Mouse (Mus musculus) Patski (cell line): ENCODE data around the gene Nfkbid. TPM values are rescaled to one million over a fixed set of nuclear protein-coding genes. Genes with fewer than 3 reads are reported as not detected.

ENCODE experiments used
- ATAC-seq: fragments of 100-300 bp; one replicate; pipeline ENCODE4 v1.8.0; 2021
- CTCF ChIA-PET: fragments of 350-600 bp; sonication (Branson Sonifier 250); formaldehyde crosslinking; loops from one replicate; lab custom pipeline; 2022; ENCODE audit warnings: inconsistent platforms; lab: Charles Lee
- POLR2A ChIA-PET: fragments of 350-600 bp; sonication (Branson Sonifier 250); formaldehyde crosslinking; loops from one replicate; lab custom pipeline; 2022; ENCODE audit warnings: antibody characterized with exemption, inconsistent platforms; lab: Charles Lee
- DNase-seq: peaks from one replicate; pipeline ENCODE4 v3.0.0-alpha.2; 2011; ENCODE audit warnings: low read depth, low spot score
- H3K27me3 ChIP-seq: fragments of 371-371 bp; one replicate; pipeline ENCODE4 v1.5.1; 2021
- CTCF ChIP-seq: fragments of 100-300 bp; IDR thresholded peaks from one replicate; pipeline ENCODE4 v1.5.1; 2021
- in situ Hi-C: fragments of 300-500 bp; cut with MboI; formaldehyde crosslinking; loops from 3 replicates; pipeline ENCODE4 v1.11.1; 2018; ENCODE audit warnings: low pct_unique_long_range_greater_than_20kb, mixed read lengths
- polyA plus RNA-seq: library from polyadenylated mRNA; unstranded; gene quantifications from one replicate; pipeline ENCODE4 v1.2.3, GENCODE M21; 2021

Gene Nfkbid
- polyA plus RNA-seq, 1 experiment from 2014 or later = 0.86 TPM

- in situ Hi-C loops = no loop called here
- ATAC-seq (no peak), DNase-seq (no peak)
- ChIA-PET CTCF (no interaction called here), POLR2A (interaction anchor here (0.7 kb wide), 1 partner anchor 125 kb away, joined by 3 read pairs; no protein-coding TSS in a partner anchor)
- H3K27me3 ChIP-seq = no peaks in the 10 kb centered on the region
- TF ChIP-seq CTCF = no peak
Measured at GRCm38 (mm10) chr7:30444154-30444970, 22.8 kb downstream of the Nfkbid start.

- in situ Hi-C loops = no loop called here
- no peak for TF ChIP-seq CTCF
- POLR2A ChIA-PET = no interaction called here
- DNase-seq (no peak), ATAC-seq (peak; percentile 52)
- H3K27me3 ChIP-seq = no peaks in the 10 kb centered on the region
- CTCF ChIA-PET = no interaction called here
Measured at GRCm38 (mm10) chr7:30444971-30445751, 23.6 kb downstream of the Nfkbid start, which contains the start of gene Aplp1. Aplp1 (minus strand) TSS chr7:30445535.

GRCm38 (mm10) chr7:30450241-30450640 is 28.7 kb downstream of the Nfkbid start:
- H3K27me3 ChIP-seq = peaks cover 16% of the 10 kb centered on the region
- ChIA-PET POLR2A (no interaction called here), CTCF (no interaction called here)
- DNase-seq (no peak), ATAC-seq (no peak)
- in situ Hi-C loops = no loop called here
- no peak for TF ChIP-seq CTCF

GRCm38 (mm10) chr7:30453327-30453726 is 31.8 kb downstream of the Nfkbid start:
- TF ChIP-seq CTCF = no peak
- H3K27me3 ChIP-seq = peaks cover 39% of the 10 kb centered on the region
- ChIA-PET POLR2A (interaction anchor here (0.6 kb wide), 1 partner anchor 25 kb away, joined by 3 read pairs; no protein-coding TSS in a partner anchor), CTCF (no interaction called here)
- ATAC-seq = no peak
- DNase-seq = no peak
- in situ Hi-C loops = no loop called here

- in situ Hi-C loops = no loop called here
- DNase-seq (no peak), ATAC-seq (no peak)
- CTCF ChIA-PET = no interaction called here
- POLR2A ChIA-PET = interaction anchor here (0.6 kb wide), 1 partner anchor 24 kb away, joined by 3 read pairs; no protein-coding TSS in a partner anchor
- H3K27me3 ChIP-seq = peaks cover 42% of the 10 kb centered on the region
- no peak for TF ChIP-seq CTCF
Measured at GRCm38 (mm10) chr7:30453766-30454165, 32.2 kb downstream of the Nfkbid start.

GRCm38 (mm10) chr7:30454259-30454658 is 32.7 kb downstream of the Nfkbid start:
- ATAC-seq (no peak), DNase-seq (no peak)
- ChIA-PET POLR2A (no interaction called here), CTCF (no interaction called here)
- TF ChIP-seq CTCF = no peak
- H3K27me3 ChIP-seq = peaks cover 45% of the 10 kb centered on the region
- in situ Hi-C loops = no loop called here

- no peak for DNase-seq
- ChIA-PET POLR2A (no interaction called here), CTCF (no interaction called here)
- no peak for ATAC-seq
- in situ Hi-C loops = no loop called here
- peaks cover 60% of the 10 kb centered on the region for H3K27me3 ChIP-seq
- TF ChIP-seq CTCF = no peak
Measured at GRCm38 (mm10) chr7:30456487-30456886, 35.0 kb downstream of the Nfkbid start.

GRCm38 (mm10) chr7:30456911-30457628 is 35.5 kb downstream of the Nfkbid start:
- ChIA-PET CTCF (no interaction called here), POLR2A (no interaction called here)
- in situ Hi-C loops = no loop called here
- ATAC-seq (no peak), DNase-seq (no peak)
- TF ChIP-seq CTCF = no peak
- peaks cover 64% of the 10 kb centered on the region for H3K27me3 ChIP-seq

- POLR2A ChIA-PET = no interaction called here
- no peak for ATAC-seq
- CTCF ChIA-PET = no interaction called here
- DNase-seq = no peak
- peaks cover 71% of the 10 kb centered on the region for H3K27me3 ChIP-seq
- TF ChIP-seq CTCF = no peak
- in situ Hi-C loops = no loop called here
Measured at GRCm38 (mm10) chr7:30457629-30458330, 36.2 kb downstream of the Nfkbid start, which contains the start of the genes Kirrel2 and Nphs1. Kirrel2 (minus strand) TSS chr7:30457690. Nphs1 (plus strand) TSS chr7:30458315.

GRCm38 (mm10) chr7:30459484-30459883 is 38.0 kb downstream of the Nfkbid start:
- ATAC-seq (no peak), DNase-seq (no peak)
- no peak for TF ChIP-seq CTCF
- ChIA-PET CTCF (no interaction called here), POLR2A (no interaction called here)
- in situ Hi-C loops = no loop called here
- H3K27me3 ChIP-seq = peaks cover 70% of the 10 kb centered on the region
